Mouse (Mus musculus) liver, embryonic 11.5 days (tissue): ENCODE measurements at regions not wholly inside any gene's neighbourhood (a gene's known extent, or its start where the extent isn't known, plus 50 kb on each side); places are given as distances from the start of the nearest gene placed in this dataset.

Source experiments
- ATAC-seq: fragments of 200-750 bp; cut with Nextera tagmentation; replicated peaks from 2 replicates; pipeline ENCODE4 v1.8.0; 2017; ENCODE audit warnings: moderate number of reproducible peaks, mild to moderate bottlenecking, moderate TSS enrichment, moderate library complexity; ENCODE audit not compliant: low FRiP score
- DNase-seq: peaks from one replicate; pipeline ENCODE4 v3.0.0-alpha.2; 2017; ENCODE audit warnings: low spot score
- H3K27ac ChIP-seq: fragments of 300-500 bp; sonication (generic); 2 replicates; pipeline ENCODE4 v1.5.1; 2014; ENCODE audit warnings: mild to moderate bottlenecking, low read depth, low read length, control low read depth
- H3K27me3 ChIP-seq: fragments of 300-500 bp; sonication (generic); replicated peaks from 2 replicates; pipeline ENCODE4 v1.6.1; 2014; ENCODE audit warnings: low read length, mixed read lengths; ENCODE audit not compliant: control insufficient read depth, insufficient read depth
- H3K36me3 ChIP-seq: fragments of 300-500 bp; sonication (generic); 2 replicates; pipeline ENCODE4 v1.6.1; 2014; ENCODE audit warnings: mild to moderate bottlenecking, low read length, moderate library complexity, mixed read lengths; ENCODE audit not compliant: control insufficient read depth, insufficient read depth
- H3K4me1 ChIP-seq: fragments of 300-500 bp; sonication (generic); replicated peaks from 2 replicates; pipeline ENCODE4 v1.6.1; 2014; ENCODE audit warnings: low read length, mixed read lengths; ENCODE audit not compliant: control insufficient read depth, insufficient read depth
- H3K4me2 ChIP-seq: fragments of 300-500 bp; sonication (generic); 2 replicates; pipeline ENCODE4 v1.6.1; 2014; ENCODE audit warnings: mild to moderate bottlenecking, control low read depth, moderate library complexity
- H3K4me3 ChIP-seq: fragments of 300-500 bp; sonication (generic); 2 replicates; pipeline ENCODE4 v1.5.1; 2014; ENCODE audit warnings: low read depth, low read length, control low read depth
- H3K9ac ChIP-seq: fragments of 300-500 bp; sonication (generic); 2 replicates; pipeline ENCODE4 v1.6.1; 2014; ENCODE audit warnings: low read depth, low read length, control low read depth
- H3K9me3 ChIP-seq: fragments of 300-500 bp; sonication (generic); 2 replicates; pipeline ENCODE4 v1.6.1; 2016; ENCODE audit warnings: low read length, inconsistent platforms, mixed read lengths; ENCODE audit not compliant: control insufficient read depth
- WGBS: fragments of 180-500 bp; shearing (Covaris S2); extraction: QIAGEN DNeasy Blood & Tissue Kit; methylation state at CpG from one replicate; pipeline ENCODE4 v1.1.7; 2014; 5-methylcytosine and 5-hydroxymethylcytosine counted together

DNA sequence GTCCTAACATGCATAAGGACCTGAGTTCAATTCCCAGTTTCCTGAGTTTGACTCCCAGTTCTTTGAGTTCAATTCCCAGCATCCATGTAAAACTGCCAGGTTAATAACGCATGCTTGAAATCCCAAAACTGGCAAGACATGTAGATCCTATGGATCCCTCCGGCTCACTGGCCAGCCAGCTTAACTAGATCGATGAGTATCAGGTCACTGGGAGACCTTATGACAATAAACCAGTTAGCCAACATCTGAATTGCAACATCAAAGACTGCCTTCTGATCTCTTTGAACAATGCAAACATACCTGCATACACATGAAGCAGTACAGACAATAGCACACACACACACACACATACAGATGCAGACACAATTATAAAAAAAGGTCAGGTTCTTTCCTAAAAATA, 762.0 kb upstream of the Cited2 start:
- Histone ChIP-seq H3K27me3 (no peaks in the 10 kb centered on the region), H3K9ac (no peak overlapping the region), H3K9me3 (no peaks in the 10 kb centered on the region), H3K4me2 (no peak overlapping the region), H3K36me3 (no peaks in the 10 kb centered on the region), H3K27ac (no peak overlapping the region), H3K4me1 (no peaks in the 10 kb centered on the region), H3K4me3 (no peak overlapping the region)
- whole genome bisulfite sequencing: 82% methylated on average over 3 of the region's 3 CpGs
- DNase-seq: no peak
- no peak for ATAC-seq

- ATAC-seq (no peak), DNase-seq (no peak)
- no peak overlapping the region for H3K9ac ChIP-seq
- no peaks in the 10 kb centered on the region for H3K9me3 ChIP-seq
- no peaks in the 10 kb centered on the region for H3K4me1 ChIP-seq
- no peak overlapping the region for H3K4me2 ChIP-seq
- H3K36me3 ChIP-seq: no peaks in the 10 kb centered on the region
- no peak overlapping the region for H3K27ac ChIP-seq
- H3K4me3 ChIP-seq: no peak overlapping the region
- H3K27me3 ChIP-seq: no peaks in the 10 kb centered on the region
- 71% methylated on average over 2 of the region's 2 CpGs for WGBS
Observed at GRCm38 (mm10) chr10:16962463-16962862, 760.6 kb upstream of the Cited2 start.

DNA sequence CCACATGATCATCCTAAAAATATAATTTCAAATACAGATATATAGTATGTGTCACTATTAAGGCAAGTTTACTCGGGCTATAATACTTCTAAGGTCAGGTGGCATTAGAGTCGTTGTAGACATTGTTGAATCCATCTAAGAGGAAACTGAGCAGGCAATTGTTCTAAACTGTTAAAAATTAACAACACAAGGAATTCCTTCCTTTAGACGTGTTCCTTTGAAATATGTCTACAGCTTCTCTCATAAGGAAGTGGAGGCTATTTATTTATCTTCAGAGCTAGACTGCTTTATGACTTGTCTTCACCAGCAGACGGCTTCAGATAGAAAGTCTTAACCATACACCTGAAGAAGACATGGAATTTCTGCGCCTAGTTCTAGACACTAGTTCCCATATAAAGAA, 744.2 kb upstream of the Cited2 start:
- H3K36me3 ChIP-seq: no peaks in the 10 kb centered on the region

GRCm38 (mm10) chr10:16990227-16990626, 732.8 kb upstream of the Cited2 start:
- DNase-seq: no peak

More for the DNA sequence above, 744.2 kb upstream of the Cited2 start:
- Histone ChIP-seq H3K27me3 (no peaks in the 10 kb centered on the region), H3K4me1 (no peaks in the 10 kb centered on the region), H3K9ac (no peak overlapping the region), H3K9me3 (no peaks in the 10 kb centered on the region), H3K4me3 (no peak overlapping the region), H3K4me2 (no peak overlapping the region), H3K27ac (no peak overlapping the region)
- WGBS: 86% methylated on average over 5 of the region's 5 CpGs
- DNase-seq: no peak
- ATAC-seq: no peak

DNA sequence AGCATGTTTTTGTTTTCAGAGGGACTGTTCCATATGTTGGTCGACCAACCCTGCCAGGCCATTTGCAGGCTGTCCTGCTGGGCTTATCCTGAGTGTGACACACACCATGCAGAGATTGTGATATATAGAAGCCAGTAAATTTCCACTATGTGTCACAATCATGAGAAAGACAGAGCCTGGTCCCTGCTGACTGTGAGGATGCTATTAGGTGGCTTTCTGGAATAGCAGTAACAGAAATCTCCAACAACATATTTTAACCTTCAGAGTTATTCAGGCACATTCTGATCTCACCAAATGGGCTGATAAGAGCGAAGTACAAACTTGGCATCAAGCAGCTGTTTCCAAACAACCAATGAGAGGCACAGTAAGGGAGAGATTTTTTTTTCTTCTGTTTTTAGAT, 729.2 kb upstream of the Cited2 start:
- 63% methylated on average over 2 of the region's 2 CpGs for WGBS

More at GRCm38 (mm10) chr10:16990227-16990626, 732.8 kb upstream of the Cited2 start:
- Histone ChIP-seq H3K36me3 (no peaks in the 10 kb centered on the region), H3K4me3 (no peak overlapping the region), H3K27me3 (no peaks in the 10 kb centered on the region), H3K9me3 (no peaks in the 10 kb centered on the region), H3K4me1 (no peaks in the 10 kb centered on the region), H3K27ac (no peak overlapping the region), H3K4me2 (no peak overlapping the region), H3K9ac (no peak overlapping the region)
- no peak for ATAC-seq
- WGBS: 53% methylated on average over 1 of the region's 1 CpGs

DNA sequence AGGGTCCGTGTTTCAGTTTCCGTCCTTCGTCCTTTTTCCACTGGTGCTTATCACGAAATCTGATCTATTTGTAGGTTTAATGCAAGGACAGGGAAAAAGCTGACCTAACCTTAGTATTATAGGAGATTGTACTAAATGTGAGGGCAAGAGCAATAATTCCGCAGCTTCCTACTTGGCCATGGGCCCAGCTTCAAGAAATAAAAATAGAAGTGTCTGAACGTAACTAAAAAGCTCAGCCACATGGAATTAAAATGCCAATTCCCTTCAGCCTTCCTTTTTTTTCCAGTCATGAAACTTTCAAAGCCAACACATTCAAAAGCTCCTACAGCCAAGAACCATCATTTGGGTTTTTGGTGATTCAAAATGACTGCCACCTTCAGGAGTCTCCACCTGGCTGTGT, 728.5 kb upstream of the Cited2 start:
- no peaks in the 10 kb centered on the region for H3K4me1 ChIP-seq
- ATAC-seq (no peak), DNase-seq (no peak)
- H3K27me3 ChIP-seq: no peaks in the 10 kb centered on the region
- WGBS: 85% methylated on average over 6 of the region's 6 CpGs
- H3K9me3 ChIP-seq: no peaks in the 10 kb centered on the region
- H3K4me3 ChIP-seq: no peak overlapping the region
- H3K4me2 ChIP-seq: no peak overlapping the region
- no peak overlapping the region for H3K9ac ChIP-seq
- no peaks in the 10 kb centered on the region for H3K36me3 ChIP-seq
- no peak overlapping the region for H3K27ac ChIP-seq

More for the DNA sequence above, 729.2 kb upstream of the Cited2 start:
- no peaks in the 10 kb centered on the region for H3K9me3 ChIP-seq
- no peak overlapping the region for H3K9ac ChIP-seq
- H3K27ac ChIP-seq: no peak overlapping the region
- H3K4me3 ChIP-seq: no peak overlapping the region
- H3K4me2 ChIP-seq: no peak overlapping the region
- ATAC-seq (no peak), DNase-seq (no peak)
- no peaks in the 10 kb centered on the region for H3K4me1 ChIP-seq
- H3K27me3 ChIP-seq: no peaks in the 10 kb centered on the region
- H3K36me3 ChIP-seq: no peaks in the 10 kb centered on the region

DNA sequence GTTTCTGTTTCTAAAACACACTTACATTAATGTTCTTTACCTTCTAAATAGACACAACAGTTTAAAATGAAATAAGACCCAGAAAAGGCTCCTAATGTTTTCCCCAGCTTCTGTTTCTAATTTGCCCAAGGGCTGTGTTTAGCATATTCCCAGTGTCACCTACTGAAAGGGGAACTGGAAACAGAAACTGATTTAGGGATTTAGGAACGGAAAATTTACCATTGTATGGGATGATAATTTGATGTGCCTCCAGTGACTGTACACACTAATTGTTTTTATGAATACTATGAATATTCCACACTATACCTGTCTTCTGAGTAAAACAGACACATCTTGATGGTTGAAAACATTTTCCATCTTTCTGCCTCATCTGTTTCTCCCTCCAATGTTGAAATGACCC, 728.0 kb upstream of the Cited2 start:
- Histone ChIP-seq H3K9me3 (no peaks in the 10 kb centered on the region), H3K27me3 (no peaks in the 10 kb centered on the region), H3K4me2 (no peak overlapping the region), H3K4me1 (no peaks in the 10 kb centered on the region), H3K9ac (no peak overlapping the region), H3K27ac (no peak overlapping the region), H3K36me3 (no peaks in the 10 kb centered on the region), H3K4me3 (no peak overlapping the region)
- no peak for ATAC-seq
- WGBS: 70% methylated on average over 1 of the region's 1 CpGs
- no peak for DNase-seq

- no peak for DNase-seq
- 50% methylated on average over 6 of the region's 6 CpGs for WGBS
- Histone ChIP-seq H3K4me3 (no peak overlapping the region), H3K4me2 (no peak overlapping the region), H3K9ac (no peak overlapping the region), H3K27ac (no peak overlapping the region), H3K4me1 (no peaks in the 10 kb centered on the region), H3K36me3 (no peaks in the 10 kb centered on the region), H3K27me3 (no peaks in the 10 kb centered on the region), H3K9me3 (no peaks in the 10 kb centered on the region)
- no peak for ATAC-seq
Observed at GRCm38 (mm10) chr10:16996820-16997466, 726.1 kb upstream of the Cited2 start.

DNA sequence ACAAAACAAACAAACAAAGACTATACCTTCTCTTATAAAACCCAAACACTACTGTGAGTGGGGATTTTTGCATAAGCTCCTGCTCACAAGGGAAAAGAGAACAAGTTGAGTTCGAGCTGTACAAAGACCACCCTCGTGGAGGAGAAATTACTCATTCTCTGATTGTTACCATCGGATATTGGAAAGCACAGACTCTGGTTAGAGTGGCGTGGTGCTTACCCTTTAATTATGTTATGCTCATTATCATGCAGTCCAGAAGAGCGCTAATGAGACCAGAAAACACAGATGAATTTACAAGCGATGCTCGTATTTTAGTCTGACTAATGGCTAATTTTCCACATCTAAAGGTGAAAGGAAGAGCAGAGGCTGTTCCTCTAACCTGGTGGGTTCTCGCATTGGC, 721.7 kb upstream of the Cited2 start:
- Histone ChIP-seq H3K9ac (no peak overlapping the region), H3K36me3 (no peaks in the 10 kb centered on the region), H3K27ac (no peak overlapping the region), H3K9me3 (no peaks in the 10 kb centered on the region), H3K27me3 (no peaks in the 10 kb centered on the region), H3K4me3 (no peak overlapping the region), H3K4me1 (no peaks in the 10 kb centered on the region), H3K4me2 (no peak overlapping the region)
- ATAC-seq (no peak), DNase-seq (no peak)
- WGBS: 79% methylated on average over 8 of the region's 8 CpGs
